Mouse (Mus musculus): ENCODE results near the gene Arfip1.

Arfip1 gene

DNA sequence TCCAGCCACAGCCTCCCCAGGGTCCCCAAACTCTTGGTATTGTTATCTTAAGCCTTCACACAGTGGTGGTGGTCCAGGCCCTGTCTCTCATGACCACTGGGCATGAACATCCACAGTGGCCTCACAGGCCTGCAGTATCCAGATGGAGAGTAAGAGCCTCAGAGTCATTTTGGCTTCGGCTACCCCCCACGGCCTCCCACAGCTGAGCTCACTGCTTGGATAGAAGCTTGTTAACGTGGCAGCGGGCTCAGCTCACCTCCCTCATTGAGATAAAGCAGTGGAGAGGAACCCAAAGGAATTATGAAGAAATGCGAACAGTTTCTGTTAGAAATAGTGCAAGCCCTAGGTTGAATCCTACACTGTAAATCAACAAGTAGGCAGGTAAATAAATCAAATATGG is 134.6 kb downstream of the Arfip1 start:
- no peak for DNase-seq

Measured in lung, postnatal 4 days (tissue).